Mouse (Mus musculus): ENCODE data around the gene Efcab2. TPM values are rescaled to one million over a fixed set of nuclear protein-coding genes. Genes with fewer than 3 reads are reported as not detected.

Gene Efcab2
- polyA plus RNA-seq, 1 experiment from 2014 or later, result 3.3 TPM

GRCm38 (mm10) chr1:178468280-178468679 is 62.4 kb downstream of the Efcab2 start:
- H3K4me3 ChIP-seq (ENCODE audit: low read depth, low read length), result no peak overlapping the region
- DNase-seq, result peak; percentile 89
- no peaks in the 10 kb centered on the region for H3K36me3 ChIP-seq (ENCODE audit: insufficient read depth)
- no peak overlapping the region for H3K27ac ChIP-seq (ENCODE audit: low read depth)
- under 1% methylated on average over 2 of the region's 2 CpGs for WGBS
- H3K4me1 ChIP-seq (ENCODE audit: insufficient read depth), result no peaks in the 10 kb centered on the region
- no peaks in the 10 kb centered on the region for H3K27me3 ChIP-seq (ENCODE audit: insufficient read depth, low read length)
- TF ChIP-seq CTCF (IDR thresholded peaks at IDR 0.05; ENCODE audit: low read depth), result peak; percentile 73
- no peaks in the 10 kb centered on the region for H3K9me3 ChIP-seq (ENCODE audit: low read depth, low read length)
- H3K4me2 ChIP-seq, result no peak overlapping the region
- no peak overlapping the region for H3K9ac ChIP-seq
- no peak for ATAC-seq (ENCODE audit: insufficient read depth)

DNA sequence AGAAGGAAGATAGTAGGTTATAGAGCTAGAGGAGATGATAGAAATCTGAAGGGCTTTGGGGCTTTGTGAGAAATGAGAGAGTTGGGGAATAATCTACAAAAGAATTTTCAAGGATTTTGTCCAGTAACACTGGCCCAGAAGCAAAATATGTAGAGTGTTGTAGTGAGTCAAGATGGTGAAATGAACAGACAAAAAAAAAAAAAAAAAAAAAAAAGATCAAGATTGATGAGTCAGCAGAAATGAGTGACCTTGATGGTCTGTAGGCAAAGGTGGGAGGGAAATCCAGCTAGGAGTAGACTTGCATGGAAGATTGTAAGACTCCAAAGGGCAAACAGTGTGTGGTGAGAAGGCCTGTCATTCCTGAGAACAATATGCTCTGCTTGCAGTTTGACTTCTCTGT is 78.0 kb downstream of the Efcab2 start:
- Histone ChIP-seq H3K27ac (ENCODE audit: low read depth) (no peak overlapping the region), H3K4me2 (no peak overlapping the region), H3K4me3 (ENCODE audit: low read depth, low read length) (no peak overlapping the region), H3K9ac (no peak overlapping the region), H3K9me3 (ENCODE audit: low read depth, low read length) (no peaks in the 10 kb centered on the region), H3K4me1 (ENCODE audit: insufficient read depth) (no peaks in the 10 kb centered on the region; the same call in 1 of the 2 replicates), H3K27me3 (ENCODE audit: insufficient read depth, low read length) (no peaks in the 10 kb centered on the region), H3K36me3 (ENCODE audit: insufficient read depth) (no peaks in the 10 kb centered on the region)
- ATAC-seq (ENCODE audit: insufficient read depth) (no peak), DNase-seq (no peak)
- TF ChIP-seq CTCF (IDR thresholded peaks at IDR 0.05; ENCODE audit: low read depth), result no peak

DNA sequence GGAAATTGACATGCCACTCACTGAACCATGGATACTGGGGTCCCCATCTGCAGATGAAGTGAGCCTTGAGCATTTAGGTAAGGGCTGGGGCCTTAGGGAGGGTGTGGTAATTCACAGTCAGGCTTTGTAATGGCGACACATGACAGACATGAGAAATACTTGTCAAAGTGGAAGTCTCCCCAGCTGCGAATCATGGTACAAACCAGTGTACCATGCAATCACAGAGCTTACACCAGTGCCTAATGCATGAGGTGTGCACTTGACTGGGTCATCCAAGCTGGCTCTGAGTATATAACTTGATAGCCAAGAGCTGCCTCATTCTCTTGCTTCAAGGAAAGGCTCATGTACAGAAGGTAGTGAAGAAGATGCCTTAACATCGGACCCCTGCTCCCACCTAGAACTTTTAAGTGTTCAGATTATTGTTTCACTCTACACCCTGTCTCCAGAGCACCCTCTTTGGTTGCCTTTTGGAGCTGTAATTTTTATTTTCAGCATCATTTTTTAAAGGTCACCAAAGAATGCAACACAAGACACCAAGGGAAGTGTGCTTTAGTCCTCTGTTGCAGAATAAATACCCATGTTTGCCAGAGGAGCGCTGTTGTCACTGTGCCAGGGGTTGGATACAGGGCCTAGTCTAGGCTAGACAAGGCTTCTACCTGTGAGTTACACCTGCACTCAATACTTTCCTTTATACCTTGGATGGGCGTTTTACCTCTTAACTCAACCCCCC is 79.4 kb downstream of the Efcab2 start:
- no peaks in the 10 kb centered on the region for H3K9me3 ChIP-seq (ENCODE audit: low read depth, low read length)
- H3K4me1 ChIP-seq (ENCODE audit: insufficient read depth), result no peaks in the 10 kb centered on the region; the same call in 1 of the 2 replicates
- no peaks in the 10 kb centered on the region for H3K27me3 ChIP-seq (ENCODE audit: insufficient read depth, low read length)
- DNase-seq, result peak; percentile 12
- H3K9ac ChIP-seq, result no peak overlapping the region
- TF ChIP-seq CTCF (IDR thresholded peaks at IDR 0.05; ENCODE audit: low read depth), result peak; percentile 41
- ATAC-seq (ENCODE audit: insufficient read depth), result no peak
- WGBS, result 73% methylated on average over 5 of the region's 5 CpGs
- H3K4me2 ChIP-seq, result no peak overlapping the region
- H3K4me3 ChIP-seq (ENCODE audit: low read depth, low read length), result no peak overlapping the region
- no peaks in the 10 kb centered on the region for H3K36me3 ChIP-seq (ENCODE audit: insufficient read depth)
- no peak overlapping the region for H3K27ac ChIP-seq (ENCODE audit: low read depth)

GRCm38 (mm10) chr1:178485868-178486220 is 80.0 kb downstream of the Efcab2 start:
- Histone ChIP-seq H3K4me3 (ENCODE audit: low read depth, low read length) (no peak overlapping the region), H3K4me2 (no peak overlapping the region), H3K27ac (ENCODE audit: low read depth) (no peak overlapping the region), H3K27me3 (ENCODE audit: insufficient read depth, low read length) (no peaks in the 10 kb centered on the region), H3K36me3 (ENCODE audit: insufficient read depth) (no peaks in the 10 kb centered on the region), H3K9ac (no peak overlapping the region), H3K4me1 (ENCODE audit: insufficient read depth) (no peaks in the 10 kb centered on the region; the same call in 1 of the 2 replicates), H3K9me3 (ENCODE audit: low read depth, low read length) (no peaks in the 10 kb centered on the region)
- TF ChIP-seq CTCF (IDR thresholded peaks at IDR 0.05; ENCODE audit: low read depth), result no peak
- 50% methylated on average over 5 of the region's 5 CpGs for WGBS
- no peak for ATAC-seq (ENCODE audit: insufficient read depth)
- no peak for DNase-seq

DNA sequence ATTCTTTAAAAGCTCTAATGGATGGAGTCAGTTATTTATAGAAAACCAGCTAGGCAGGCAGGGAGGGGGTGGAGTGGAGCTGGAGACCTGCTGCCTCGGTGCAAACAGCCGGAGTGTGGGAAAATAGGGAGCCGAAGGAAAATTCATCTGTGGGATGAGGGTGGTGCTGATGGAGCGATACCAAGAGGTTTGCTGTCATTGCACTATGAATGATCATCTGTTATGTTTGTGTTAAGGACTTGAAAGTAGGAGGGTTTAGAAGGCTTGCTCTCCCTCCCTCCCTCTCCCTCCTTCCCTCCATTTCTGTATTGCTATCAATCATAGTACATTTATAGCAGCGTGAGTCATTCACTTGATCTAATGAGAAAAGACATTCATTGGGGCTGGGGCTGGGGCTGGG is 80.9 kb downstream of the Efcab2 start:
- peak; percentile 66 for DNase-seq
- peak; percentile 85 for ATAC-seq (ENCODE audit: insufficient read depth)
- Histone ChIP-seq H3K4me3 (ENCODE audit: low read depth, low read length) (no peak overlapping the region), H3K27ac (ENCODE audit: low read depth) (no peak overlapping the region), H3K27me3 (ENCODE audit: insufficient read depth, low read length) (no peaks in the 10 kb centered on the region), H3K4me2 (no peak overlapping the region), H3K9me3 (ENCODE audit: low read depth, low read length) (no peaks in the 10 kb centered on the region), H3K4me1 (ENCODE audit: insufficient read depth) (no peaks in the 10 kb centered on the region; the same call in 1 of the 2 replicates), H3K9ac (no peak overlapping the region), H3K36me3 (ENCODE audit: insufficient read depth) (no peaks in the 10 kb centered on the region)
- WGBS, result 17% methylated on average over 5 of the region's 5 CpGs
- no peak for TF ChIP-seq CTCF (IDR thresholded peaks at IDR 0.05; ENCODE audit: low read depth)

DNA sequence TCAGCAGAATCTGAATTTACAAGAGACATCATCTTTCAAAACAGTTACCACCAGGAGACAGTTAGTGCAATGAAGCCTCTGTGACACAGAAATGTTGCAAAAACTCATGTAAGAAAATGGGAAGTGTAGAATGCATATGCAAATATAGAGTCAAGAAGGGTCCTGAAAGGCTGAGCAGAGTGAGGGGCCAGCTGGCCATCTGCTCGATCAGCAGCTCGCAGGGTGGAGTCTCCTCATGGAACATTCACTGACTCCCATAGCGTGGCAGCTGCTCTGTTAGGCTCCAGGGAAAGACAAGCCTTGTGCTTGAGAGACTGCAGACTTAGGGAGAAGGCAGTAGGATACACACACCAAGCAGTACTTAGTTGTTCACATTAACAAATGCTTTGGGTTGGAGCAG is 83.2 kb downstream of the Efcab2 start:
- Histone ChIP-seq H3K4me2 (no peak overlapping the region), H3K9me3 (ENCODE audit: low read depth, low read length) (no peaks in the 10 kb centered on the region), H3K4me1 (ENCODE audit: insufficient read depth) (no peaks in the 10 kb centered on the region; the same call in 1 of the 2 replicates), H3K36me3 (ENCODE audit: insufficient read depth) (no peaks in the 10 kb centered on the region), H3K4me3 (ENCODE audit: low read depth, low read length) (no peak overlapping the region), H3K9ac (no peak overlapping the region), H3K27me3 (ENCODE audit: insufficient read depth, low read length) (no peaks in the 10 kb centered on the region), H3K27ac (ENCODE audit: low read depth) (no peak overlapping the region)
- DNase-seq (no peak), ATAC-seq (ENCODE audit: insufficient read depth) (no peak)
- WGBS, result 33% methylated on average over 3 of the region's 3 CpGs
- no peak for TF ChIP-seq CTCF (IDR thresholded peaks at IDR 0.05; ENCODE audit: low read depth)

DNA sequence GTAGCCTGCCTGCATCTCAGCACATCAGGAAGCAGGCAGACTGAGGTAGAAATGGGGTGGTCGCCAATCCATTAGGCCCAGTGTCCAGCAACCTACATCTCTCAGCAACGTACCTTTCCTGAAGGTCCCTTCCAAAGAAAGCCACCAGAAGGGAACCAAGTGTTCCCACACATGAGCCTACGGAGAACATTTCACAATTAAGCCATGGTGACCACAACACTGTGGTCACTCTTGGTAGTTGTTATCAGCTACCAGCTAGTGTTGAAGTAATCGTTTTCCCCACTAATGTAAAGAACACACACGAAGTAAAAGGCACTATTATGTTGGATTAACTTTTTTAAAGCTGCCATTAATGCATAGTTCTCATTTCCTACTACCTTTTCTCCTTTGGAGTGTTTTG is 85.8 kb downstream of the Efcab2 start:
- no peak overlapping the region for H3K27ac ChIP-seq (ENCODE audit: low read depth)
- H3K4me3 ChIP-seq (ENCODE audit: low read depth, low read length), result no peak overlapping the region
- no peak overlapping the region for H3K4me2 ChIP-seq
- H3K36me3 ChIP-seq (ENCODE audit: insufficient read depth), result no peaks in the 10 kb centered on the region
- H3K27me3 ChIP-seq (ENCODE audit: insufficient read depth, low read length), result no peaks in the 10 kb centered on the region
- no peaks in the 10 kb centered on the region for H3K9me3 ChIP-seq (ENCODE audit: low read depth, low read length)
- 76% methylated on average over 5 of the region's 5 CpGs for WGBS
- TF ChIP-seq CTCF (IDR thresholded peaks at IDR 0.05; ENCODE audit: low read depth), result no peak
- DNase-seq (no peak), ATAC-seq (ENCODE audit: insufficient read depth) (no peak)
- no peak overlapping the region for H3K9ac ChIP-seq
- no peaks in the 10 kb centered on the region; the same call in 1 of the 2 replicates for H3K4me1 ChIP-seq (ENCODE audit: insufficient read depth)

Data from lung, embryonic 14.5 days (tissue).